Mouse (Mus musculus): ENCODE measurements around the gene Col2a1.

The Col2a1 gene

GRCm38 (mm10) chr15:97927018-97927417, 77.5 kb downstream of the Col2a1 start:
- in situ Hi-C loops (cut with MboI), result no loop called here

All from mature B cell (primary cell).